Mouse (Mus musculus): ENCODE results near the gene Plcb4.

Gene Plcb4

GRCm38 (mm10) chr2:136002118-136002517 lies 343.3 kb downstream of the Plcb4 start:
- no peak for DNase-seq (ENCODE audit: low spot score in 2 of 2)

GRCm38 (mm10) chr2:136003836-136004235 lies 345.0 kb downstream of the Plcb4 start:
- DNase-seq (ENCODE audit: low spot score in 2 of 2): no peak

DNA sequence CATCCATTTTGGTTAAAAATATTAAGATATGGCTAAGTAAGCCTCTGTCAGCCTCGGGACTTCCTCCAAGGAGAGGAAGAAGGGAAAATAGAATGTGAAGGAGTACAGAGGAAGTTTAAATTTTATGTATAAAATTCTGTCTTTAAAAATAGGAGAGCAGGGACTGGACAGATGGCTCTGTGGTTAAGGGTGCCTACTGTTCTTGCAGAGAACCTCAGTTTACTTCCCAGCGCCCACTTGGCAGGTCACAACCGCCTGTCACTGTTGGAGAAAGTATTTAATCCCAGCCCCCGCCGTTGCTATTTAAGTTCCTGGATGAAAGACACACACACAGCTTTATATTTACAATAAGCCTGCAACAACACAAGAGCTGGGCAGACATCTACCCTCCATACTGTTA lies 347.5 kb downstream of the Plcb4 start:
- DNase-seq (ENCODE audit: low spot score in 2 of 2): no peak

GRCm38 (mm10) chr2:136012759-136013158 lies 353.9 kb downstream of the Plcb4 start:
- DNase-seq (ENCODE audit: low spot score in 2 of 2): no peak

GRCm38 (mm10) chr2:136048464-136048863 lies 389.7 kb downstream of the Plcb4 start:
- DNase-seq (ENCODE audit: low spot score in 2 of 2): no peak

DNA sequence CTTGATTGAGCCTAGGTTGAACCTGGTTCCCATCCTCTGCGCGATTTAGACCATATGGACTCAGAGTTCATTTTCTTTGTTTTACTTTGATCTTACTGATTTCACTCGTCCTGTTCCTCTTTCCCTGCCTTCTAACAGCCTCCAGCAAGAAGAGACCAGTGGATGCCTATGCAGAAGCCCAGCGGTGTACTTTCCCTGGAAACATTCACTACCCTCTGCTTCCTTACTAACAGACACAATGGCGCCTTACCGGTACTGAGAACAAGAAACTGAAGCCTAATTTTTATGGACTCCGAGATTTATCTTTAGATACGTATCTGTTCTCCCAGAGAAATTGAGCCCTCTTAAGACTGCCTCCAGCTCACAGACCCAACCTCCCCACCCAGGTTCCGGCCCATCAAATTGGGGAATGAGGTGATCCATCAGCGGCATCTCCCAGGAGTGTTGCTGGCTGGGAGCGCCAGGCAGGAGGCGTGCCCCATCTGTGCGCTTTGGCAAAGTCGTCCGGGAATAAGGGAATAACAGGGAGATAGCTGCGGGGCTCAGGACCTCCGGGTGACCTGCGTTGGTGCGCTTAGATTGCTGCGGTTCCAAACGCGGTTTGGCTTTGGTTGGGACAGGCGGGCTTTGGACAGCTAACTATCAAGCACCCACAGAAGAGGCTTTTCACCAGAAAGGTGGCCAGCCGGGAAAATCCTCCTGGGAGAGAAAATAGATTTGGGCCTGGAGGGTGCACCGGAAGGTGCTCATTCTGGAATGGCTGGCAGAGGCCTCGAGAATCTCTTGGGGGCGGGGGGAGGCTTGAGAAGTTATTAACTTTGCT lies 392.2 kb downstream of the Plcb4 start:
- no peak for DNase-seq (ENCODE audit: low spot score in 2 of 2)

DNA sequence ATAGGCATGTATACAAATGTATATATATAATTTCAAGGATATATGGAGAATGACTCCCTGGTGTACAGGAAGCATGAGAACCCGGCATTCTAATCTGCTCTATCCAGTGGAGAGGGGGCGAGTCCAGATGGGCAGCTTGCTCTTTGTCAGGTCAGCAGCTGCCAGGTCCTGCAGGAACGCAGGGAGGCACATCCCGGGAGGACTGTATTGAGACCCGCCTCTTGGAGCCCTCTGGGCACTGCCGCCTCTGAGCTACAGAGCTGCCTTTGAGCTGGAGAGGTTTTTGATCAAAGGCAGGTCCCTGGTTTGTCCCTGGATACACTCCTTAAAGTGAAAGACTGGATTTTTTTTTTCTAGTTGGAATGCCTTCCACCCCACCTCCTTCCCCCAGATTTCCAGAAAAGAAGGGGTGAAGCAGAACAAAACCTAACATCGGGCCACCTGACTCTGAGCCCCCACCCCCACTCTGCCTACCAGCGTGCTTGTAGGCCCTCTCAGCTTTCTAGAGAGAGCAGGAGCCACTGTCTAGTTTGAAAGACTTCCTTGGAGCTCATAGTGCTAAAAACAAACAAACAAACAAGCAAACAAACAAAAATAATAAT lies 393.0 kb downstream of the Plcb4 start, which contains the start of gene Lamp5:
Gene Lamp5, plus strand, starts transcription at position 552 of the 602 bp plus-strand sequence.
- DNase-seq (ENCODE audit: low spot score in 2 of 2): no peak

DNA sequence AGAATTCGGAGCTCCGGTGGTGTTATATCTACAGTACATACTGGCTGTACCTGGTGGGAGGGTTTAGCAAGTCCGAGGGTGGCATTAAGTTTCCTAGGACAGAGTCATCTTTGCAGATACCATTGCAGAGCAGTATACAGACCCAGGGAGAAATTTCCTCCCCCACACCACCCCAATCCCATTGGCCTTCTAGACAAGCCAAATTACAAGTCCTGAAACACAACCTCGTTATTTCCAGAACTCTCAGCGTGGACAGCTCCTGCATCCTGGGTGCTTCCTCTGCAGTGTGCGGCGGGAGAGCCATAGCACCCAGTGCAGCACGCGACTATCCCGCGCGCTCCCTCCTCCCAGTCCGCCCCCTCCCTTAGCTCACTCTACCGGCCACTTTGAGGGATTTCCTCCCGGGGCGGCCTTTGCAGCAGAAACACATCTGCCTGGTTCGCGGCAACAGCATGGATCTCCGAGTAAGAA lies 399.1 kb downstream of the Plcb4 start:
- DNase-seq (ENCODE audit: low spot score in 2 of 2): no peak

- no peak for DNase-seq (ENCODE audit: low spot score in 2 of 2)
Observed at GRCm38 (mm10) chr2:136058398-136058797, 399.6 kb downstream of the Plcb4 start.

DNA sequence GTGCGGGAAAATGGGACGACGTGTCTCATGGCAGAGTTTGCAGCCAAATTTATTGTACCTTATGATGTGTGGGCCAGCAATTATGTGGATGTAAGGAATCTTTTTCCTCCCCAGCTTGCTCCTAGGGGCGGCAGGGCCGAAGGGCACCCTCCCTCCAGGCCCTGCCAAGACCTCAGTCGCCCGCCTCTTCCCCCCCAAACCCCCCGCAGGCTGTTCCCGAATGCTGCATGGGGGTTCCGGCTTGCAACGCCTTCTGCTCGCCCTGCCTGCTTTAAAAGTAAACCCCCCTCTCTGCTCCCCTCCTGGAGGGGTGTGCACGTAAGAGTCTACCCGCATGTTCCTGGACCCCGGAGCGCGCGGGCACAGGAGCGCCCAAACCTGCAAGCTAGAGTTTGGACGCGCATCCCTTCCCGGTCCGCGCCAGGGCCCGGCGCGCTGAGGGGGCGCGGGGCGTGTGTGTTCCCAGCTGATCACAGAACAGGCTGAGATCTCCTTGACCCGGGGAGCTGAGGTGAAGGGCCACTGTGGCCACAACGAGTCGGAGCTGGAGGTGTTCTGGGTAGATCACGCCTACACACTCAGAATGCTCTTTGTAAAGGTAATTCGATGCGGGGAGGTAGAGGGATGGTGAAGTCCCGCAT lies 400.3 kb downstream of the Plcb4 start:
- no peak for DNase-seq (ENCODE audit: low spot score in 2 of 2)
